Mouse (Mus musculus) myocyte (in vitro differentiated cells): ENCODE measurements around the gene Mapk14. TPM values are rescaled to one million over a fixed set of nuclear protein-coding genes. Genes with fewer than 3 reads are reported as not detected.

Experiments used
- H3K27me3 ChIP-seq: one replicate; pipeline ENCODE4 v1.6.1; 2011; ENCODE audit not compliant: control insufficient read depth, insufficient read depth, insufficient read length
- H3K36me3 ChIP-seq: one replicate; pipeline ENCODE4 v1.6.1; 2011; ENCODE audit not compliant: control insufficient read depth, insufficient read depth
- H3K4me2 ChIP-seq: one replicate; pipeline ENCODE4 v1.6.1; 2011; ENCODE audit warnings: low read depth, control low read depth
- H3K4me3 ChIP-seq: one replicate; pipeline ENCODE4 v1.5.1; 2011; ENCODE audit warnings: mild to moderate bottlenecking, control low read depth, moderate library complexity
- H3K79me2 ChIP-seq: one replicate; pipeline ENCODE4 v1.6.1; 2011; ENCODE audit not compliant: control insufficient read depth, insufficient read depth
- H3ac ChIP-seq: one replicate; pipeline ENCODE4 v1.6.1; 2011; ENCODE audit not compliant: control insufficient read depth, insufficient read length
- CEBPB ChIP-seq: IDR thresholded peaks from 2 replicates; pipeline ENCODE4 v1.6.1; 2011; ENCODE audit warnings: mild to moderate bottlenecking, moderate library complexity; ENCODE audit not compliant: poor library complexity, insufficient read depth, severe bottlenecking
- E2F4 ChIP-seq: IDR thresholded peaks from one replicate; pipeline ENCODE4 v1.6.1; 2011; ENCODE audit warnings: mild to moderate bottlenecking, control low read depth, moderate library complexity; ENCODE audit not compliant: insufficient read depth
- MAX ChIP-seq: IDR thresholded peaks from one replicate; pipeline ENCODE4 v1.6.1; 2011; ENCODE audit warnings: low read depth, mild to moderate bottlenecking, control low read depth
- MYOD1 ChIP-seq, 3 experiments: IDR thresholded peaks; one replicate each; pipeline ENCODE4 v1.6.1; 2011; ENCODE audit warnings: control low read depth in 2 of 3, low read depth in 2 of 3, mild to moderate bottlenecking in 2 of 3, moderate library complexity in 1 of 3; ENCODE audit not compliant: insufficient read length in 2 of 3, control insufficient read depth in 1 of 3
- MYOG ChIP-seq, 3 experiments: IDR thresholded peaks; one replicate each; pipeline ENCODE4 v1.6.1; 2011; ENCODE audit warnings: control low read depth in 2 of 3, low read depth in 2 of 3, mild to moderate bottlenecking in 2 of 3; ENCODE audit not compliant: insufficient read length in 2 of 3, control insufficient read depth in 1 of 3, insufficient read depth in 1 of 3
- POLR2A ChIP-seq: IDR thresholded peaks from one replicate; pipeline ENCODE4 v1.6.1; 2011; ENCODE audit warnings: low read depth, mild to moderate bottlenecking, control low read depth, moderate library complexity; ENCODE audit not compliant: insufficient read length
- POLR2AphosphoS2 ChIP-seq: IDR thresholded peaks from one replicate; pipeline ENCODE4 v1.6.1; 2011; ENCODE audit warnings: low read depth, control low read depth; ENCODE audit not compliant: insufficient read length
- REST ChIP-seq: IDR thresholded peaks from one replicate; pipeline ENCODE4 v1.6.1; 2011; ENCODE audit warnings: mild to moderate bottlenecking, control low read depth, moderate library complexity; ENCODE audit not compliant: insufficient read depth, insufficient read length
- SRF ChIP-seq: IDR thresholded peaks from one replicate; pipeline ENCODE4 v1.6.1; 2011; ENCODE audit warnings: low read depth; ENCODE audit not compliant: control insufficient read depth, insufficient read length
- TCF12 ChIP-seq: IDR thresholded peaks from one replicate; pipeline ENCODE4 v1.6.1; 2011; ENCODE audit warnings: mild to moderate bottlenecking, control low read depth; ENCODE audit not compliant: poor library complexity, insufficient read depth, severe bottlenecking
- TCF3 ChIP-seq: IDR thresholded peaks from one replicate; pipeline ENCODE4 v1.6.1; 2011; ENCODE audit warnings: low read depth, control low read depth; ENCODE audit not compliant: insufficient read length
- USF1 ChIP-seq: IDR thresholded peaks from one replicate; pipeline ENCODE4 v1.6.1; 2011; ENCODE audit warnings: low read depth, mild to moderate bottlenecking, control low read depth, moderate library complexity
- polyA plus RNA-seq: library from polyadenylated mRNA; unstranded; fragments of >200 nt; fragmentation: generic; extraction: Trizol; gene quantifications from one replicate; pipeline ENCODE4 v1.2.1, GENCODE M21; 2012; ENCODE audit warnings: missing spikeins

Mapk14 gene
- polyA plus RNA-seq, 1 experiment = 34.6 TPM

DNA sequence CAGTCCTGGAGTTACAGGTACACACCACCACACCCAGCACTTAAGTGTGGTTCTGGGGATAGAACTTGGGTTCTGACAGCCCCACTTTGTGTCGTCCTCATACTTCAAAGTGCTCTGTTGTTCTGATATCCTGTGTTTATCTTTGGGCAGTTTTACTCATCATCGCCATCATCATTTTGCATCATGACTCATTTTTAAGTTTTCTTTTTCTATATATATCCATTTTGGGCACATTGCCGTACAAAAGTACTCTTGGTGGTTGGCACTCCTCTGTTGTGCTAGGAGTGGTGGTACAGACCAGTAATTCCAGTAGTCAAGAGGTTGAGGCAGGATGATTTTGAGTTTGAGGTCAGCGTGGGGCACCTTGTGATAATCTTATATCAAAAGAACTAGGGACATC is 10.0 kb downstream of the Mapk14 start:
- Histone ChIP-seq H3K36me3 (no peaks in the 10 kb centered on the region), H3ac (no peak overlapping the region), H3K27me3 (no peaks in the 10 kb centered on the region), H3K4me2 (no peak overlapping the region), H3K79me2 (peaks cover 82% of the 10 kb centered on the region), H3K4me3 (no peak overlapping the region)
- TF ChIP-seq SRF (no peak), POLR2AphosphoS2 (no peak), MYOD1 (IDR thresholded peaks at IDR 0.05; ENCODE audit: control insufficient read depth in 1 of 3, insufficient read length in 2 of 3, low read depth in 2 of 3) (no peak), MYOG (IDR thresholded peaks at IDR 0.05; ENCODE audit: control insufficient read depth in 1 of 3, insufficient read depth in 1 of 3, insufficient read length in 2 of 3, low read depth in 2 of 3) (no peak), USF1 (no peak), CEBPB (no peak), E2F4 (no peak), MAX (no peak), POLR2A (no peak), TCF3 (no peak)

GRCm38 (mm10) chr17:28701737-28702136 is 10.6 kb downstream of the Mapk14 start:
- TF ChIP-seq CEBPB (no peak), MYOD1 (IDR thresholded peaks at IDR 0.05; ENCODE audit: control insufficient read depth in 1 of 3, insufficient read length in 2 of 3, low read depth in 2 of 3) (peak in 2 of 3 experiments; percentile 20 to 57), MYOG (IDR thresholded peaks at IDR 0.05; ENCODE audit: control insufficient read depth in 1 of 3, insufficient read depth in 1 of 3, insufficient read length in 2 of 3, low read depth in 2 of 3) (peak in 1 of 3 experiments; percentile 46)
- Histone ChIP-seq H3K79me2 (peaks cover 77% of the 10 kb centered on the region), H3K27me3 (no peaks in the 10 kb centered on the region), H3K4me3 (no peak overlapping the region), H3ac (no peak overlapping the region), H3K4me2 (no peak overlapping the region), H3K36me3 (no peaks in the 10 kb centered on the region)

- Histone ChIP-seq H3K4me2 (peak overlapping the region; percentile 37), H3K36me3 (no peaks in the 10 kb centered on the region), H3K4me3 (no peak overlapping the region), H3K27me3 (no peaks in the 10 kb centered on the region), H3ac (no peak overlapping the region), H3K79me2 (peaks cover 76% of the 10 kb centered on the region)
- no peak for TF ChIP-seq POLR2A
- TF ChIP-seq REST = no peak
- TF ChIP-seq E2F4 = no peak
- TF ChIP-seq USF1 = no peak
- no peak for TF ChIP-seq MYOD1 (IDR thresholded peaks at IDR 0.05; ENCODE audit: control insufficient read depth in 1 of 3, insufficient read length in 2 of 3, low read depth in 2 of 3)
- TF ChIP-seq TCF3 = no peak
- no peak for TF ChIP-seq MAX
- no peak for TF ChIP-seq MYOG (IDR thresholded peaks at IDR 0.05; ENCODE audit: control insufficient read depth in 1 of 3, insufficient read depth in 1 of 3, insufficient read length in 2 of 3, low read depth in 2 of 3)
- TF ChIP-seq CEBPB = no peak
- TF ChIP-seq TCF12 = no peak
Measured at GRCm38 (mm10) chr17:28702646-28703045, 11.5 kb downstream of the Mapk14 start.

DNA sequence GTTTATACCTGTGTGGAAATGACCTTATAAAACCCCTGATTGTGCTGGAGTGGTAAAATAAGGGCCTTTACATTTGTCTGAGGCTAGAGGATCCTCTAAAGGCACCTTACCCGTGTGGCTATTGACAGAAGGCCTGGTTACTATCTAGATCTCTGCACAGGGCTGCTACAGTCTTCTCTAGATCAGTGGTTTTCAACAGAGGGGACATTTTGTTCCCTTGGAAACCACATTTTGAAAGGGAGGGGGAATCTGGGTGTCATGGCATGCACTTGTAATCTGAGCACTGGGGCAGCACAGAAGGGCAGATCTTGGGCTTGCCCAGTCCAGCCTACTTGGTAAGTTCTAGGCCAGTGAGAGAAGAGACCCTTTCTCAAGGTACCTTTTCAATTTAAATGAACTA is 15.6 kb downstream of the Mapk14 start:
- no peak overlapping the region for H3K4me3 ChIP-seq
- no peak for TF ChIP-seq MYOD1 (IDR thresholded peaks at IDR 0.05; ENCODE audit: control insufficient read depth in 1 of 3, insufficient read length in 2 of 3, low read depth in 2 of 3)
- TF ChIP-seq POLR2A = no peak
- TF ChIP-seq USF1 = no peak
- no peak for TF ChIP-seq CEBPB
- TF ChIP-seq POLR2AphosphoS2 = no peak
- TF ChIP-seq MYOG (IDR thresholded peaks at IDR 0.05; ENCODE audit: control insufficient read depth in 1 of 3, insufficient read depth in 1 of 3, insufficient read length in 2 of 3, low read depth in 2 of 3) = no peak
- no peak for TF ChIP-seq E2F4
- TF ChIP-seq MAX = no peak
- TF ChIP-seq TCF12 = no peak
- TF ChIP-seq TCF3 = no peak
- TF ChIP-seq SRF = no peak
- TF ChIP-seq REST = no peak
- no peak overlapping the region for H3ac ChIP-seq

GRCm38 (mm10) chr17:28707136-28707627 is 16.1 kb downstream of the Mapk14 start:
- H3K36me3 ChIP-seq = no peaks in the 10 kb centered on the region
- TF ChIP-seq USF1 = no peak
- no peak for TF ChIP-seq MYOD1 (IDR thresholded peaks at IDR 0.05; ENCODE audit: control insufficient read depth in 1 of 3, insufficient read length in 2 of 3, low read depth in 2 of 3)
- no peak for TF ChIP-seq CEBPB
- no peak for TF ChIP-seq MAX
- TF ChIP-seq TCF3 = no peak
- no peak for TF ChIP-seq POLR2AphosphoS2
- TF ChIP-seq TCF12 = no peak
- no peak for TF ChIP-seq MYOG (IDR thresholded peaks at IDR 0.05; ENCODE audit: control insufficient read depth in 1 of 3, insufficient read depth in 1 of 3, insufficient read length in 2 of 3, low read depth in 2 of 3)
- no peak for TF ChIP-seq E2F4
- TF ChIP-seq POLR2A = no peak
- no peak for TF ChIP-seq SRF
- no peak for TF ChIP-seq REST
- H3K4me3 ChIP-seq = no peak overlapping the region
- H3K27me3 ChIP-seq = no peaks in the 10 kb centered on the region
- peak overlapping the region; percentile 8 for H3K4me2 ChIP-seq
- H3K79me2 ChIP-seq = peaks cover 80% of the 10 kb centered on the region
- H3ac ChIP-seq = no peak overlapping the region

More for the DNA sequence above, 15.6 kb downstream of the Mapk14 start:
- Histone ChIP-seq H3K4me2 (peak overlapping the region; percentile 8), H3K79me2 (peaks cover 80% of the 10 kb centered on the region), H3K27me3 (no peaks in the 10 kb centered on the region), H3K36me3 (no peaks in the 10 kb centered on the region)
